Mouse (Mus musculus) heart, postnatal 0 days (tissue): ENCODE data around the gene Orm2. TPM values are rescaled to one million over a fixed set of nuclear protein-coding genes. Genes with fewer than 3 reads are reported as not detected.

Experiments
- ATAC-seq: fragments of 200-750 bp; cut with Nextera tagmentation; 2 replicates; pipeline ENCODE4 v1.8.0; 2017; ENCODE audit warnings: low read depth, moderate number of reproducible peaks, moderate library complexity; ENCODE audit not compliant: insufficient read depth
- DNase-seq: peaks from one replicate; pipeline ENCODE4 v3.0.0-alpha.2; 2016; ENCODE audit warnings: low spot score
- H3K27ac ChIP-seq: fragments of 300-500 bp; sonication (generic); 2 replicates; pipeline ENCODE4 v1.5.1; 2014; ENCODE audit warnings: low read depth, mild to moderate bottlenecking
- H3K27me3 ChIP-seq: fragments of 300-500 bp; sonication (generic); 2 replicates; pipeline ENCODE4 v1.6.1; 2014; ENCODE audit warnings: low read length, mixed read lengths; ENCODE audit not compliant: control insufficient read depth, insufficient read depth
- H3K36me3 ChIP-seq: fragments of 300-500 bp; sonication (generic); replicated peaks from 2 replicates; pipeline ENCODE4 v1.6.1; 2014; ENCODE audit warnings: low read length, mixed read lengths; ENCODE audit not compliant: control insufficient read depth, insufficient read depth
- H3K4me1 ChIP-seq: fragments of 300-500 bp; sonication (generic); 2 replicates; pipeline ENCODE4 v1.6.1; 2014; ENCODE audit warnings: antibody characterized with exemption; ENCODE audit not compliant: control insufficient read depth, insufficient read depth
- H3K4me2 ChIP-seq: fragments of 300-500 bp; sonication (generic); 2 replicates; pipeline ENCODE4 v1.6.1; 2014; ENCODE audit warnings: low read depth, mild to moderate bottlenecking, low read length, moderate library complexity
- H3K4me3 ChIP-seq: fragments of 300-500 bp; sonication (generic); 2 replicates; pipeline ENCODE4 v1.5.1; 2014; ENCODE audit warnings: low read depth, low read length
- H3K9ac ChIP-seq: fragments of 300-500 bp; sonication (generic); replicated peaks from 2 replicates; pipeline ENCODE4 v1.6.1; 2014; ENCODE audit warnings: low read depth, low read length, mixed read lengths
- H3K9me3 ChIP-seq: fragments of 300-500 bp; sonication (generic); replicated peaks from 2 replicates; pipeline ENCODE4 v1.6.1; 2016; ENCODE audit warnings: low read length; ENCODE audit not compliant: control insufficient read depth
- CTCF ChIP-seq: IDR thresholded peaks from 2 replicates; pipeline ENCODE4 v1.5.1; 2016; ENCODE audit warnings: antibody characterized with exemption, control low read depth, low read depth
- EP300 ChIP-seq: IDR thresholded peaks from 2 replicates; pipeline ENCODE4 v1.6.1; 2016; ENCODE audit warnings: antibody characterized with exemption, low read depth
- WGBS: fragments of 180-500 bp; shearing (Covaris S2); extraction: QIAGEN DNeasy Blood & Tissue Kit; methylation state at CpG from one replicate; pipeline ENCODE4 v1.1.7; 2014; 5-methylcytosine and 5-hydroxymethylcytosine counted together
- polyA plus RNA-seq: library from polyadenylated mRNA; unstranded; fragments of >200 nt; fragmentation: Nextera tagmentation; extraction: Ambion mirVana; gene quantifications from 2 replicates; pipeline ENCODE4 v1.2.1, GENCODE M21; 2015
- total RNA-seq: library from RNA; depleted of rRNA; stranded (reverse); fragments of >200 nt; gene quantifications from 2 replicates; pipeline ENCODE4 v1.2.3, GENCODE M21; 2014; ENCODE audit warnings: low replicate concordance

The Orm2 gene
- total and polyA plus RNA-seq, 2 experiments from 2014 or later, result not detected

- Histone ChIP-seq H3K4me3 (no peak overlapping the region), H3K9ac (no peak overlapping the region), H3K36me3 (peaks cover 27% of the 10 kb centered on the region), H3K4me2 (no peak overlapping the region), H3K4me1 (no peaks in the 10 kb centered on the region), H3K9me3 (no peaks in the 10 kb centered on the region), H3K27ac (no peak overlapping the region), H3K27me3 (no peaks in the 10 kb centered on the region)
- DNase-seq, result no peak
- TF ChIP-seq EP300 (no peak), CTCF (no peak)
- no peak for ATAC-seq
- WGBS, result 80% methylated on average over 4 of the region's 4 CpGs
Observed at GRCm38 (mm10) chr4:63382676-63383369, 20.6 kb downstream of the Orm2 start.

GRCm38 (mm10) chr4:63383474-63383873, 21.2 kb downstream of the Orm2 start:
- TF ChIP-seq EP300 (no peak), CTCF (no peak)
- no peaks in the 10 kb centered on the region for H3K4me1 ChIP-seq
- ATAC-seq (no peak), DNase-seq (no peak)
- H3K9me3 ChIP-seq, result no peaks in the 10 kb centered on the region
- no peak overlapping the region for H3K4me2 ChIP-seq
- H3K27ac ChIP-seq, result no peak overlapping the region
- peaks cover 27% of the 10 kb centered on the region for H3K36me3 ChIP-seq
- H3K9ac ChIP-seq, result no peak overlapping the region
- H3K27me3 ChIP-seq, result no peaks in the 10 kb centered on the region
- 78% methylated on average over 12 of the region's 12 CpGs for WGBS
- no peak overlapping the region for H3K4me3 ChIP-seq

GRCm38 (mm10) chr4:63384262-63384661, 22.0 kb downstream of the Orm2 start:
- Histone ChIP-seq H3K27me3 (no peaks in the 10 kb centered on the region), H3K4me2 (no peak overlapping the region), H3K9ac (no peak overlapping the region), H3K9me3 (no peaks in the 10 kb centered on the region), H3K4me3 (no peak overlapping the region), H3K4me1 (no peaks in the 10 kb centered on the region), H3K36me3 (peaks cover 24% of the 10 kb centered on the region), H3K27ac (no peak overlapping the region)
- DNase-seq (no peak), ATAC-seq (no peak)
- 86% methylated on average over 4 of the region's 4 CpGs for WGBS
- TF ChIP-seq CTCF (no peak), EP300 (no peak)

- ATAC-seq (no peak), DNase-seq (no peak)
- Histone ChIP-seq H3K27me3 (no peaks in the 10 kb centered on the region), H3K4me3 (no peak overlapping the region), H3K36me3 (peaks cover 22% of the 10 kb centered on the region; the same call in 1 of the 2 replicates), H3K9ac (no peak overlapping the region), H3K27ac (no peak overlapping the region; the same call in 1 of the 2 replicates), H3K9me3 (no peaks in the 10 kb centered on the region), H3K4me2 (no peak overlapping the region), H3K4me1 (no peaks in the 10 kb centered on the region)
- TF ChIP-seq CTCF (no peak), EP300 (no peak)
- 74% methylated on average over 3 of the region's 3 CpGs for WGBS
Observed at GRCm38 (mm10) chr4:63385253-63385652, 23.0 kb downstream of the Orm2 start.

GRCm38 (mm10) chr4:63385784-63386183, 23.5 kb downstream of the Orm2 start:
- TF ChIP-seq EP300, result no peak
- no peak for TF ChIP-seq CTCF
- Histone ChIP-seq H3K27me3 (no peaks in the 10 kb centered on the region), H3K9me3 (no peaks in the 10 kb centered on the region), H3K9ac (no peak overlapping the region), H3K4me3 (peak overlapping the region; percentile 15; the same call in 1 of the 2 replicates), H3K4me1 (no peaks in the 10 kb centered on the region), H3K4me2 (peak overlapping the region; percentile 16; the same call in 1 of the 2 replicates), H3K27ac (peak overlapping the region; percentile 40; the same call in 1 of the 2 replicates), H3K36me3 (peaks cover 16% of the 10 kb centered on the region; the same call in 1 of the 2 replicates)
- ATAC-seq (no peak), DNase-seq (no peak)
- 75% methylated on average over 11 of the region's 11 CpGs for WGBS
